Mouse (Mus musculus) R1 (cell line): ENCODE measurements at regions not wholly inside any gene's neighbourhood (a gene's known extent, or its start where the extent isn't known, plus 50 kb on each side); places are given as distances from the start of the nearest gene placed in this dataset.

ENCODE experiments used
- DNase-seq: peaks from one replicate; pipeline ENCODE4 v3.0.0-alpha.2; 2018; ENCODE audit warnings: low read depth, low spot score

GRCm38 (mm10) chr16:31598409-31598988 lies 64.7 kb upstream of the Dlg1 start:
- no peak for DNase-seq

- no peak for DNase-seq
Measured at GRCm38 (mm10) chr16:31598989-31599421, 64.2 kb upstream of the Dlg1 start.

GRCm38 (mm10) chr16:31601278-31601677 lies 62.0 kb upstream of the Dlg1 start:
- DNase-seq = no peak

GRCm38 (mm10) chr16:31603185-31603584 lies 60.1 kb upstream of the Dlg1 start:
- no peak for DNase-seq

GRCm38 (mm10) chr16:31606389-31607177 lies 56.7 kb upstream of the Dlg1 start:
- no peak for DNase-seq

- no peak for DNase-seq
Measured at GRCm38 (mm10) chr16:31608964-31609363, 54.3 kb upstream of the Dlg1 start.

- peak; percentile 62 for DNase-seq
Measured at GRCm38 (mm10) chr16:31609394-31610172, 53.7 kb upstream of the Dlg1 start.
